ENCODE assay signal across 10 mouse cellular contexts in the genomic region with DNA sequence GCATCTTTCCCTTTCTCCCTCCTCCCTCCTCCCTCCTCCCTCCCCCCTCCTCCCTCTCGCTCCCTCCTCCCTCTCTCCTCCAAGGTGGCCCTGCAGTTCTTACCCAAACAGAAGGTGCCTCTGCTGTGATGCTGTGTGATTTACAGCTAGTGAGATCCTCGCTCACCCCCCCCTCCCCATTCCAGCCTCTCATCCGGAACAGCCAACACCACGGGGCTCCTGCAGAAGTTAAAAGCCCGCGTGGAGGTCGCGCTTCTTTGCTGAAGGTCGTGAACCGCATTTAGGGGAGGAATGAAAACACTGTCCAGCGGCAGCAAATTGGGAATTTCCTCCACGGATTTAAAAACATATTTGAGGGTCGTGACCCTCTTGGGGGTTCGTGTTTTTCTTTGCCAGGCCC.
DNase-seq lines count a peak whose midpoint lies in the region; ATAC-seq lines count a peak whose summit lies in the region.
"Had no signal": no experiment of that assay in that cellular context is flagged by ENCODE, and none has a peak within 500 bp of the region (broad histone marks: within the 10 kb centered on the region; RNA-seq: fewer than 3 reads in every experiment).

No protein-coding gene starts in this region.

- no peaks in the 10 kb centered on the region for H3K9me3 ChIP-seq in hindbrain, embryonic 12.5 days (replicated peaks)
- H3K9me3 ChIP-seq in hindbrain, embryonic 11.5 days (ENCODE audit: control insufficient read depth, low read length): no peaks in the 10 kb centered on the region
- H3K9me3 ChIP-seq in embryonic facial prominence, embryonic 15.5 days (replicated peaks): no peaks in the 10 kb centered on the region

- WGBS in hindbrain, embryonic 12.5 days: 11% methylated on average over 13 of the region's 14 CpGs
- WGBS in hindbrain, embryonic 11.5 days: 11% methylated on average over 13 of the region's 14 CpGs
- WGBS in embryonic facial prominence, embryonic 15.5 days: 6% methylated on average over 13 of the region's 14 CpGs

- no peaks in the 10 kb centered on the region for H3K36me3 ChIP-seq in hindbrain, embryonic 12.5 days
- H3K36me3 ChIP-seq in hindbrain, embryonic 11.5 days (ENCODE audit: control insufficient read depth, insufficient read depth, low read length): no peaks in the 10 kb centered on the region
- no peaks in the 10 kb centered on the region for H3K36me3 ChIP-seq in embryonic facial prominence, embryonic 15.5 days

- peak overlapping the region; percentile 17; the same call in 1 of the 2 replicates for H3K4me2 ChIP-seq in hindbrain, embryonic 12.5 days (replicated peaks)
- H3K4me2 ChIP-seq in hindbrain, embryonic 11.5 days (replicated peaks; ENCODE audit: low read depth, low read length): no peak overlapping the region
- H3K4me2 ChIP-seq in embryonic facial prominence, embryonic 15.5 days (replicated peaks): 0 out of 2 replicates have a peak overlapping the region, but pooled peaks have one; percentile 8

- peaks cover 10% of the 10 kb centered on the region; the same call in 1 of the 2 replicates for H3K27me3 ChIP-seq in hindbrain, embryonic 12.5 days
- no peaks in the 10 kb centered on the region for H3K27me3 ChIP-seq in hindbrain, embryonic 11.5 days (ENCODE audit: control insufficient read depth, insufficient read depth, low read length)
- H3K27me3 ChIP-seq in embryonic facial prominence, embryonic 15.5 days: peaks cover 17% of the 10 kb centered on the region

- no peak overlapping the region for H3K27ac ChIP-seq in hindbrain, embryonic 12.5 days
- H3K27ac ChIP-seq in hindbrain, embryonic 11.5 days (ENCODE audit: low read depth, low read length): no peak overlapping the region
- no peak overlapping the region for H3K27ac ChIP-seq in embryonic facial prominence, embryonic 15.5 days (replicated peaks)

- no peak for ATAC-seq in hindbrain, embryonic 12.5 days (ENCODE audit: low FRiP score)
- no peak for ATAC-seq in hindbrain, embryonic 11.5 days (ENCODE audit: low FRiP score)
- ATAC-seq in embryonic facial prominence, embryonic 15.5 days (ENCODE audit: insufficient number of reproducible peaks, low FRiP score, low TSS enrichment, low read depth): no peak

- no peak for DNase-seq in hindbrain, embryonic 11.5 days (ENCODE audit: low spot score)
- DNase-seq in ZHBTc4 (ENCODE audit: low read depth, low spot score): peak; percentile 11
- DNase-seq in mesoderm, embryonic 11.5 days (ENCODE audit: low read depth, low spot score): peak; percentile 75
- no peak for DNase-seq in right cerebral cortex, postnatal 10 days (ENCODE audit: low spot score in 2 of 2)
- DNase-seq in right cerebral cortex, postnatal 25 days: no peak
- DNase-seq in Muller cell, postnatal 12 days (ENCODE audit: inconsistent ontology term): no peak
- DNase-seq: lung, adult 18-20 months; right cerebral cortex, postnatal 14 days had no signal

- H3K4me3 ChIP-seq in hindbrain, embryonic 12.5 days: no peak overlapping the region
- H3K4me3 ChIP-seq in hindbrain, embryonic 11.5 days (ENCODE audit: low read depth, low read length): no peak overlapping the region
- no peak overlapping the region for H3K4me3 ChIP-seq in embryonic facial prominence, embryonic 15.5 days (replicated peaks)

- peaks cover 12% of the 10 kb centered on the region for H3K4me1 ChIP-seq in hindbrain, embryonic 12.5 days
- H3K4me1 ChIP-seq in hindbrain, embryonic 11.5 days (replicated peaks; ENCODE audit: control insufficient read depth, insufficient read depth, low read length): no peaks in the 10 kb centered on the region
- 0 out of 2 replicates have a peak, but pooled peaks cover 4% of the 10 kb centered on the region for H3K4me1 ChIP-seq in embryonic facial prominence, embryonic 15.5 days

- H3K9ac ChIP-seq in hindbrain, embryonic 12.5 days: no peak overlapping the region
- no peak overlapping the region for H3K9ac ChIP-seq in hindbrain, embryonic 11.5 days (ENCODE audit: low read depth, low read length)
- H3K9ac ChIP-seq in embryonic facial prominence, embryonic 15.5 days: no peak overlapping the region

Comparison
In these comparisons a context has a peak if more than half of its experiments do, and no peak if none do; other contexts are left out.
1. DNase-seq: peak in ZHBTc4 (single experiment) and mesoderm, embryonic 11.5 days (single experiment); none in hindbrain, embryonic 11.5 days (single experiment), right cerebral cortex, postnatal 10 days (0 of 2), right cerebral cortex, postnatal 25 days (single experiment) and Muller cell, postnatal 12 days (single experiment).